Mouse (Mus musculus) retina, postnatal 7 days (tissue): ENCODE measurements at regions not wholly inside any gene's neighbourhood (a gene's known extent, or its start where the extent isn't known, plus 50 kb on each side); places are given as distances from the start of the nearest gene placed in this dataset.
A peak's percentile ranks its signal among the peaks of the same experiment; 100 is the strongest.
"Not testable (repeated sequence)": the region's sequence is repeated elsewhere in the genome, so short reads cannot be mapped to it uniquely, and the experiment has no call there.

Source experiments
- DNase-seq: peaks from one replicate; pipeline ENCODE4 v3.0.0-alpha.2; 2012; ENCODE audit warnings: low read depth, low spot score

DNA sequence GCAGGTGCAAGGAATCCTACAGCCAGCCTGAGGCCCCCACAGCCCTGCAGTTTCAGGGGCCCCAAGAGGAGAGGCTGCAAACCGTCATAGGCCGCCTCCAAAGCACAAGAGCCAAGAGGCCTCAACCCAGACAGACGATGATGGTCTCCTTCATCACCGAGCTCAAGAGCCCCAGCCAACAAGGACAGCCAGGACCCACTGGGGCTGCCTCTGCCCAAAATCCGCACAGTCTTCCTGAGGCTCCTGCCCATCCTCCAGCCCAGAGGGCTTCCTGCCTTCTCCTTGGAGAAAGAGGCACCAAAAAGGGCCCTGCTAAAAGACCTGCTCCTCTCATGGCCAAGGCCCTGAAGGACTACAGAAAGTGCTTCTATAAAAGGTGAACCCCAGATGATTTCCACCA is 112.3 kb downstream of the Nus1 start:
- not testable (repeated sequence) for DNase-seq

DNA sequence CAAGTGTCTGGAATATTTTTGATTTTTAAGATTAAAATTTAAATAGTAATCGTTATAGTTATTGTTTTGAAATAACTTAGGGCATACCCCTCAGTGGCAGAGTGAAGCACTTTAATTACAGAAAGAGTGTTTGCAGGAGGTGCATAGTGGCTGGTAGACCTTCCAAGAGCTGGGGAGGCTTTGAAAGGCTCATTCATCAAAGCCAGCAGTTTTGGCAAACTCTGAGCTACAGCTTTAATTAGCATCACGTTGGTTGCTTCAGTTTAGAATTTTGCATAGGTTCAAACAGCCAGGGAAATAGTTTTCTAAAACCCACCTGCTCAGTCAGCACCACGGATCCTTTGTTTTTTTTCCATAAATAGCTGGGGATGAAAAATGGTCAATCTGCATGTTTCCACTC is 113.5 kb downstream of the Nus1 start:
- no peak for DNase-seq

DNA sequence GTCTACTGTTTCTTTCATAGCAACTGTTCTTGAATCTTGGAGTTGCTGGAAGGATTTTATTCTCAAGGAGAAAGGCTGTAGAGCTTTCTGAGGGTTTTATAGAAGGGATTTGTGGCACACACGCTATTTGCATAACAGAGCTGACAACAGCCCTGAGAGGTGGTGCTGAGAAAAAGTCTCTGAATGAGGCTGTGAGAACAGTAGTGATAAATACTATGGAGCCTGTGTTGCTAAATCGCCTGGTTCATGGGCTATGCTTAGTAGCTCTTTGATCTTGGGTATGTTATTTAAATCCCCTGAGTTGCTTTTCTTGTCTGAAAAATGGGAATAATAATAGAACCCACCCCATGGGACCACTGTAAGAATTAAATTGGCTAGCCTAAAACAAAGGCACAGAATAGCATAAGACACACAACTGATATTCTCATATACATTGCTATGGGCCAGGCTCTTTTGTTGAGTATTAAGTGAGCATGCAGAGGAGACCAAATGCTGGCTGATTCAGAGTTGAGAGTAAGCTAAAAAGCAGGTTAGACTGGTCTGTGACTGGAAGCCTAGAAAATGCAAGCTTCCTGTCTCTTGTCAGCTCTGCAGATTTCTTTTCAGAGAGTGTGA is 116.0 kb downstream of the Nus1 start:
- DNase-seq: no peak

DNA sequence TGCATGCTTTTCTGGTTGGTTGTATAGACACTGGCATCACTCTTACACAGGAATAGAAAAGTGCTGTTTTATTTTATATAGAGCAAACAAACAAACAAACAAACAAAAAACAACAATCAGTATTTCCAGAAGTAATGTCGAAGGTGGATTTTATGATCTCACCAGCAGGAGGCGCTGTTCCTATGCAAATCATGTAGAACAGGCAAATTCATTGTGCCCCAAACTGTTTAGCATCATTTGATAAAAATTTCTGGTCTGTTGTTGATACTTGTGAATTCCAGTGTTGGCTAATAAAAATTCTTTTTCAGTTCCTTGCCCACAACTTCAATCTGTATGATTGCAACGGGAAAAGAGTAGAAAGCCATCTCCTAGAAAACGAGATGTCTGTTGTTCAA is 116.5 kb downstream of the Nus1 start:
- peak; percentile 25 for DNase-seq

DNA sequence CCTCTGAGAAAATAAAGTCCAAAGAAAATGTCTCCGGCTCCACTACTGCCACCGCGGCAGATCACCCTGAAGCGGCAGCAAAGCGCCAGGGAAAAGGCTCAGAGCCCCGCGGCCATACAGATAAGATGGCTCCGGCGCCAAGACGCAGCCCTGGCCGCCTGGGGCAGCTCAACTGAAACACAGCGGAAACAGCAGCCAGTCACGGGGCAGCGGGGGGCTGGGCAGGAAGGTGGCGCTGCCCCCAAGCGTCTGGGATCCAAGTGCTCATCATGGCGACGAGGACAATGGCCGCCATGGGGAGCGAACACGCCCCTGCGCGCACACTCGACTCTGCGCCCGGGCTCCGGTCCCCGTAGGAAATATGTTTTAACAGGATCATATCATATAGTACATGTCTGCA is 128.2 kb downstream of the Nus1 start:
- DNase-seq: no peak

DNA sequence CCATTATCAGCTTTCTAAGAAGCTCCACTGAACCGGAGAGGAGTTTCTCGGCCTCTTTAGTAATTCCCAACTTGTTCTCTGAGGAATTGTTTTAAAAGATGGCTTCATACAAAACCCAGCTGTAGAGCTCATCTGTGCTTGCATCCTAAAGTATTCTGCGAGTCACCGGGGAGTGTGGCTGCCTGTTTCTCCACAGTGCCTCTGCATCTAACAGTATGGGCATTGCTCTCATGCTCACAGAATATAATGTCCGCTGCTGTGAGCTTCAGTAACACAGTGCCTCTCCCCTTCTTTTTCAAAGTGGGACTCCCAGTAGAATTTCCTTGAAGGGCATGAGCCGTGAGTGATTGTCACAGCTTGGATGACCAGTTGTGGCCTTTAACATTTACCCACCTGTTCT is 113.0 kb upstream of the Slc35f1 start:
- no peak for DNase-seq

DNA sequence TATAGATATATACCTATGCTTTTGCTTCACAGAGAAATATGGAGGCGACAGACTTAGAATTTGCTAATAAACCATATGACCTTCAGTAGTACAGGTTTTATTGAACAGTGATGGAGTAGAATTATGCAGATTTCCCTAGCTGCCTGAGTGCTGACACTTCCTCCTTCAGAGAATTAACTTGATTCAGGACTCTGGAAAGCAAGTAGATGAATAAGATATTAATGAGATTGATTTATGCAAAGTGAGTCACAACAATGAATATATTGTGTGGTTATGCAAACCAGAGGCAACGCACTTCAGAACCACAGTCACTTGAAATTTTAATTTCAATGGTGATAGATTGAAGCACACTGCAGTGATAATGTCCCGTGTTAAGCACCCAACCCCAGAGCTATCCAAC is 112.5 kb upstream of the Slc35f1 start:
- DNase-seq: no peak

GRCm38 (mm10) chr10:52578238-52578832 is 112.0 kb upstream of the Slc35f1 start:
- no peak for DNase-seq

DNA sequence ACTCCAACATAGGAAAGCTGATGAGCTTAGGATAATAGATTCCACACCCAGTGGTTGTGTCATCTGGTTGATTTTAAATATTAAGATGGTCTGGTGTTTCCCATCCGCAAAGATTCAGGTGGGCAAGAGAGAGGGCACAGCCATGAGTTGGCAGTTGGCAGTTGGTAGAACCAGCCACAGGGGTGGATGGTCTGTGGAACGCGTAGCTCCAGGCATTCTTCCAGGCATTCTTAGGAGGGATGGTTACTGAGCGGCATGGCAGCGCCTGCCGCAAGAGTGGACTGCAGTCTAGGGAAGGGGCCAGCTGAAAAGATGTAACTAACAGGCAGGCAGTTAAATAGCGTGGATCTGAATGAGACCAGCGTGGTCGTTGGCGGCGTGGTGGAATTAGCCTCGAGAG is 96.6 kb upstream of the Slc35f1 start:
- no peak for DNase-seq
